Mouse (Mus musculus): ENCODE data around the gene Olfr1258.

GRCm38 (mm10) chr2:89878137-89878536 is 49.0 kb upstream of the Olfr1258 start, which contains the start of gene Olfr1257:
- TF ChIP-seq GATA1 (IDR thresholded peaks at IDR 0.05; ENCODE audit: low read length) = no peak
- TF ChIP-seq TAL1 (IDR thresholded peaks at IDR 0.05; ENCODE audit: low read length) = no peak
